Mouse (Mus musculus) right cerebral cortex, postnatal 14 days (tissue): ENCODE data around the gene Gm8068.
A peak's percentile ranks its signal among the peaks of the same experiment; 100 is the strongest.
"Not testable (repeated sequence)": the region's sequence is repeated elsewhere in the genome, so short reads cannot be mapped to it uniquely, and the experiment has no call there.

Source experiments
- DNase-seq: peaks from one replicate; pipeline ENCODE4 v3.0.0; 2022

Gene Gm8068

GRCm38 (mm10) chr14:41701785-41702184, at the start of gene Gm8068:
Gene Gm8068, minus strand, starts transcription at chr14:41701885.
- not testable (repeated sequence) for DNase-seq

GRCm38 (mm10) chr14:41750514-41750913, 48.8 kb upstream of the Gm8068 start, which contains the start of gene Gm7929:
Gene Gm7929, minus strand, starts transcription at chr14:41750614.
- not testable (repeated sequence) for DNase-seq

GRCm38 (mm10) chr14:41723437-41723836, 21.8 kb upstream of the Gm8068 start:
- DNase-seq, result not testable (repeated sequence)

GRCm38 (mm10) chr14:41717180-41717579, 15.5 kb upstream of the Gm8068 start:
- DNase-seq, result not testable (repeated sequence)

- peak; percentile 2 for DNase-seq
These were observed 53.5 kb downstream of the Gm8068 start for GRCm38 (mm10) chr14:41648176-41648575.
